Mouse (Mus musculus) stomach, postnatal 0 days (tissue): Measurements from ENCODE around the gene Casp14. TPM values are rescaled to one million over a fixed set of nuclear protein-coding genes. Genes with fewer than 3 reads are reported as not detected.

Experiments used
- ATAC-seq: fragments of 200-750 bp; cut with Nextera tagmentation; 2 replicates; pipeline ENCODE4 v1.8.0; 2017; ENCODE audit not compliant: low FRiP score, low TSS enrichment
- DNase-seq: peaks from one replicate; pipeline ENCODE4 v3.0.0-alpha.2; 2016; ENCODE audit warnings: low spot score
- H3K27ac ChIP-seq: fragments of 300-500 bp; sonication (generic); replicated peaks from 2 replicates; pipeline ENCODE4 v1.5.1; 2014; ENCODE audit warnings: mild to moderate bottlenecking, control low read depth
- H3K27me3 ChIP-seq: fragments of 300-500 bp; sonication (generic); 2 replicates; pipeline ENCODE4 v1.6.1; 2014; ENCODE audit warnings: low read length; ENCODE audit not compliant: control insufficient read depth, insufficient read depth
- H3K36me3 ChIP-seq: fragments of 300-500 bp; sonication (generic); 2 replicates; pipeline ENCODE4 v1.6.1; 2014; ENCODE audit warnings: low read length, mixed read lengths; ENCODE audit not compliant: control insufficient read depth, insufficient read depth
- H3K4me1 ChIP-seq: fragments of 300-500 bp; sonication (generic); replicated peaks from 2 replicates; pipeline ENCODE4 v1.6.1; 2014; ENCODE audit warnings: antibody characterized with exemption; ENCODE audit not compliant: control insufficient read depth, insufficient read depth
- H3K4me2 ChIP-seq: fragments of 300-500 bp; sonication (generic); replicated peaks from 2 replicates; pipeline ENCODE4 v1.6.1; 2014; ENCODE audit warnings: low read depth, mild to moderate bottlenecking, control low read depth, moderate library complexity
- H3K4me3 ChIP-seq: fragments of 300-500 bp; sonication (generic); 2 replicates; pipeline ENCODE4 v1.5.1; 2014; ENCODE audit warnings: low read depth, low read length, control low read depth
- H3K9ac ChIP-seq: fragments of 300-500 bp; sonication (generic); 2 replicates; pipeline ENCODE4 v1.6.1; 2014; ENCODE audit warnings: mild to moderate bottlenecking, low read length, control low read depth, mixed read lengths
- H3K9me3 ChIP-seq: fragments of 300-500 bp; sonication (generic); 2 replicates; pipeline ENCODE4 v1.6.1; 2016; ENCODE audit warnings: low read length; ENCODE audit not compliant: control insufficient read depth
- CTCF ChIP-seq: IDR thresholded peaks from 2 replicates; pipeline ENCODE4 v1.5.1; 2016; ENCODE audit warnings: antibody characterized with exemption, low read depth, mild to moderate bottlenecking, moderate library complexity
- EP300 ChIP-seq: optimal IDR thresholded peaks from 2 replicates; pipeline ENCODE3; 2016; ENCODE audit warnings: antibody characterized with exemption
- WGBS: fragments of 180-500 bp; shearing (Covaris S2); extraction: QIAGEN DNeasy Blood & Tissue Kit; methylation state at CpG from one replicate; pipeline ENCODE4 v1.1.7; 2014; 5-methylcytosine and 5-hydroxymethylcytosine counted together
- polyA plus RNA-seq: library from polyadenylated mRNA; unstranded; fragments of >200 nt; fragmentation: Nextera tagmentation; extraction: Ambion mirVana; gene quantifications from 2 replicates; pipeline ENCODE4 v1.2.1, GENCODE M21; 2015

The Casp14 gene
- polyA plus RNA-seq, 1 experiment from 2014 or later, result 29.5 TPM

DNA sequence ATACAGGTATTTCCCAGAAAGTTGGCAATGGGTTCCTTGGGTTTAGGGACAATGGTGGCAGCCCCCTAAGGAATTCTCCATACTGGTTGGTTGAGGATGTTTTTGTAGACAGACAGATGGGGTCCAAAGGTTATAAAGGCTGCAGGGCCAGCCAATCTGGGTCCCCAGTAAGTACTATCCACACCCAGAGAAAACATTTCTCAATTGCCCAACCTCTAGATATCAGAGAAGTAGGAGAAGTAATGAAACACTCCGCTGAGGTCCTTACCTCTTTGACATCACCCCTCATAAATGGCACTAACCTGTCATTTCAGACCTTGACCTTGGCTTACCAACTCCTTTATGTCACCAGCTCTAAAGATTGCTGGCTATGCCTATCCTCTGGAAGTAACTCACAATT lies 53.5 kb downstream of the Casp14 start:
- no peak overlapping the region for H3K9ac ChIP-seq
- no peak overlapping the region for H3K4me2 ChIP-seq
- ATAC-seq (no peak), DNase-seq (no peak)
- H3K27me3 ChIP-seq, result no peaks in the 10 kb centered on the region
- WGBS, result 80% methylated on average over 1 of the region's 1 CpGs
- no peaks in the 10 kb centered on the region for H3K36me3 ChIP-seq
- no peaks in the 10 kb centered on the region for H3K9me3 ChIP-seq
- H3K4me1 ChIP-seq, result no peaks in the 10 kb centered on the region
- no peak overlapping the region for H3K4me3 ChIP-seq
- H3K27ac ChIP-seq, result no peak overlapping the region
- TF ChIP-seq EP300, result no peak
- no peak for TF ChIP-seq CTCF

Other genes with a start within 250 kb of the Casp14 start
- gene Olfr1358, start 200.9 kb downstream of the Casp14 start, polyA plus RNA-seq, result not detected in 2 replicates
- gene Ilvbl, start 143.9 kb downstream of the Casp14 start, polyA plus RNA-seq, result 60.6 and 62.3 TPM in 2 replicates
- gene Syde1, start 126.3 kb downstream of the Casp14 start, polyA plus RNA-seq, result 5.8 and 7.2 TPM in 2 replicates
- gene Olfr1357, start 100.2 kb downstream of the Casp14 start, polyA plus RNA-seq, result not detected in 2 replicates
- 0.07 TPM in 1 of 2 replicates, not detected in the other for gene Ccdc105, start 34.8 kb upstream of the Casp14 start, polyA plus RNA-seq
- 0.23 and 0.38 TPM in 2 replicates for gene Slc1a6, start 62.2 kb upstream of the Casp14 start, polyA plus RNA-seq
- not detected in 2 replicates for gene Olfr1356, start 133.9 kb upstream of the Casp14 start, polyA plus RNA-seq
- not detected in 2 replicates for gene Olfr1355, start 157.2 kb upstream of the Casp14 start, polyA plus RNA-seq
- not detected in 2 replicates for gene Olfr1354, start 194.9 kb upstream of the Casp14 start, polyA plus RNA-seq
- gene Olfr8, start 232.3 kb upstream of the Casp14 start, polyA plus RNA-seq, result not detected in 2 replicates
- not detected in 2 replicates for gene Olfr1353, start 245.0 kb upstream of the Casp14 start, polyA plus RNA-seq